ENCODE assay signal across 8 mouse cellular contexts in genomic region chr5:73209201-73210096, GRCm38 (mm10). TPM values are rescaled to one million over a fixed set of nuclear protein-coding genes. Genes with fewer than 3 reads are reported as not detected.
DNase-seq lines count a peak whose midpoint lies in the region; ATAC-seq and TF ChIP-seq lines count a peak whose summit lies in the region.

No protein-coding gene starts in this region.

- ATAC-seq in heart, embryonic 16.5 days (replicated peaks; ENCODE audit: extremely low read depth, insufficient read depth, low FRiP score), result no peak
- ATAC-seq in intestine, embryonic 15.5 days, result no peak

- H3K36me3 ChIP-seq in heart, embryonic 16.5 days (ENCODE audit: control insufficient read depth, insufficient read depth), result peaks cover 5% of the 10 kb centered on the region; the same call in 1 of the 2 replicates
- H3K36me3 ChIP-seq in spleen, adult 2 months (ENCODE audit: control insufficient read depth, insufficient read depth, low read length), result no peaks in the 10 kb centered on the region; the same call in 1 of the 2 replicates
- peaks cover 5% of the 10 kb centered on the region; the same call in 1 of the 2 replicates for H3K36me3 ChIP-seq in intestine, embryonic 15.5 days

- H3K27ac ChIP-seq in heart, embryonic 16.5 days (ENCODE audit: low read length), result peak overlapping the region; percentile 77
- peak overlapping the region; percentile 35; the same call in 1 of the 2 replicates for H3K27ac ChIP-seq in bone marrow, adult 2 months (ENCODE audit: control insufficient read depth, insufficient read depth, low read depth, low read length, poor library complexity)
- H3K27ac ChIP-seq in spleen, adult 2 months (ENCODE audit: insufficient read depth, low read length), result peak overlapping the region; percentile 66
- no peak overlapping the region for H3K27ac ChIP-seq in intestine, embryonic 15.5 days

- TF ChIP-seq POLR2A in bone marrow, adult 2 months (IDR thresholded peaks at IDR 0.05; ENCODE audit: borderline replicate concordance, control insufficient read depth, low read depth, low read length), result no peak
- TF ChIP-seq POLR2A in spleen, adult 2 months (IDR thresholded peaks at IDR 0.05; ENCODE audit: low read depth, low read length), result no peak

- H3K9me3 ChIP-seq in heart, embryonic 16.5 days (replicated peaks; ENCODE audit: control insufficient read depth, low read length), result no peaks in the 10 kb centered on the region
- no peaks in the 10 kb centered on the region for H3K9me3 ChIP-seq in intestine, embryonic 15.5 days

- peaks cover 28% of the 10 kb centered on the region for H3K4me1 ChIP-seq in heart, embryonic 16.5 days (ENCODE audit: control insufficient read depth, insufficient read depth, low read length)
- peaks cover 6% of the 10 kb centered on the region for H3K4me1 ChIP-seq in bone marrow, adult 2 months (ENCODE audit: control insufficient read depth, insufficient read depth, low read length)
- H3K4me1 ChIP-seq in spleen, adult 2 months (ENCODE audit: control insufficient read depth, insufficient read depth, insufficient read length), result peaks cover 26% of the 10 kb centered on the region
- peaks cover 4% of the 10 kb centered on the region; the same call in 1 of the 2 replicates for H3K4me1 ChIP-seq in intestine, embryonic 15.5 days (replicated peaks)

- intact Hi-C loops in heart, postnatal 36 days (cut with DNase I), result loop anchor here (5.0 kb wide), 1 partner anchor 83 kb away; the partner anchor contains the start of gene Ociad1

- no peaks in the 10 kb centered on the region for H3K27me3 ChIP-seq in heart, embryonic 16.5 days (ENCODE audit: control insufficient read depth, insufficient read depth, low read length)
- H3K27me3 ChIP-seq in spleen, adult 2 months (ENCODE audit: control insufficient read depth, insufficient read depth, low read length), result no peaks in the 10 kb centered on the region
- H3K27me3 ChIP-seq in intestine, embryonic 15.5 days (replicated peaks), result no peaks in the 10 kb centered on the region

- no peak overlapping the region for H3K4me3 ChIP-seq in heart, embryonic 16.5 days (ENCODE audit: low read length)
- no peak overlapping the region for H3K4me3 ChIP-seq in bone marrow, adult 2 months (replicated peaks; ENCODE audit: control insufficient read depth, low read depth, low read length)
- H3K4me3 ChIP-seq in spleen, adult 2 months (ENCODE audit: extremely low read depth, insufficient read depth, insufficient read length), result no peak overlapping the region
- no peak overlapping the region for H3K4me3 ChIP-seq in intestine, embryonic 15.5 days (replicated peaks)

- DNase-seq in heart, postnatal 36 days, result no peak
- peak; percentile 65 for DNase-seq in kidney, adult 9 months
- DNase-seq in spleen, adult 2 months (ENCODE audit: low read depth in 1 of 2, low spot score in 2 of 2), result peak; percentile 34 to 75
- DNase-seq in frontal cortex, postnatal 14 days (ENCODE audit: low spot score in 2 of 2), result no peak
- DNase-seq in adrenal gland, adult 8-10 months, result no peak

- no peak overlapping the region for H3K4me2 ChIP-seq in heart, embryonic 16.5 days (ENCODE audit: low read depth, low read length)
- no peak overlapping the region for H3K4me2 ChIP-seq in intestine, embryonic 15.5 days (replicated peaks)

- no peak; the same call in 1 of the 2 replicates for TF ChIP-seq CTCF in bone marrow, adult 2 months (IDR thresholded peaks at IDR 0.05; ENCODE audit: control insufficient read depth, insufficient read depth, low read length)
- TF ChIP-seq CTCF in spleen, adult 2 months (IDR thresholded peaks at IDR 0.05; ENCODE audit: extremely low read depth, insufficient read depth, insufficient read length, insufficient replicate concordance), result no peak

- H3K9ac ChIP-seq in heart, embryonic 16.5 days (ENCODE audit: low read length), result no peak overlapping the region
- H3K9ac ChIP-seq in intestine, embryonic 15.5 days, result no peak overlapping the region

- 73% methylated on average over 20 of the region's 20 CpGs for WGBS in heart, embryonic 16.5 days
- WGBS in bone marrow, adult 2 months, result 56% methylated on average over 20 of the region's 20 CpGs
- 31% methylated on average over 20 of the region's 20 CpGs for whole genome bisulfite sequencing in spleen, adult 2 months
- WGBS in intestine, embryonic 15.5 days, result 75% methylated on average over 20 of the region's 20 CpGs

RNA-seq across cellular contexts. Expression of gene Fryl, which starts 47.0 kb away (rescaled TPM):
- 25.5 and 26.4 TPM in 2 replicates for polyA plus RNA-seq in heart, embryonic 16.5 days (2015; fragmentation: Nextera tagmentation; extraction: Ambion mirVana)
- 10 to 100 TPM; 37.6 to 45.2 TPM for total RNA-seq in heart, postnatal 36 days (2021)
- polyA plus RNA-seq in bone marrow, adult 2 months (2011; ENCODE audit: insufficient read depth, insufficient read length, low replicate concordance, missing spikeins), result 88.1 and 157 TPM in 2 replicates
- polyA plus RNA-seq in spleen, adult 2 months (2012; rRNA removed), result 72.3 and 96.7 TPM in 2 replicates
- 27.1 and 28.4 TPM in 2 replicates for polyA plus RNA-seq in intestine, embryonic 15.5 days (2015; fragmentation: Nextera tagmentation; extraction: Ambion mirVana)
- 10 to 100 TPM; 39.3 to 67.3 (median 51.1) TPM for total RNA-seq in adrenal gland, adult 8-10 months (2022)

Comparison
In these comparisons a context has a peak if more than half of its experiments do, and no peak if none do; other contexts are left out.
1. DNase-seq: peak in kidney, adult 9 months (single experiment) and spleen, adult 2 months (2 of 2); none in heart, postnatal 36 days (0 of 2), frontal cortex, postnatal 14 days (0 of 2) and adrenal gland, adult 8-10 months (single experiment).